Mouse (Mus musculus): ENCODE results near the gene Lbx2. TPM values are rescaled to one million over a fixed set of nuclear protein-coding genes. Genes with fewer than 3 reads are reported as not detected.

The Lbx2 gene
- polyA plus RNA-seq, 1 experiment from 2014 or later = not detected

DNA sequence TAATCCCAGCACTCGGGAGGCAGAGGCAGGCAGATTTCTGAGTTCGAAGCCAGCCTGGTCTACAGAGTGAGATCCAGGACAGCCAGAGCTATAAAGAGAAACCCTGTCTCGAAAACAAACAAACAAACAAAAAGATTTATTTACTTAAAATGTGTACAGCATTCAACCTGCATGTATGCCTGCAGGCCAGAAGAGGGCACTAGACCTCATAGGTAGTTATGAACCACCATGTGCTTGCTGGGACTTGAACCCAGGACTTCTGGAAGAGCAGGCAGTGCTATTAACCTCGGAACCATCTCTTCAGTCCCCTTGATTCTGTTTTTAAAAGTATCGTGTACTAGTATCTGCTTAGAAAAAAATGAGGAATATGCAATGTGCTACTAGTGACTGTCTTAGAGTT lies 41.3 kb downstream of the Lbx2 start:
- no peak for ATAC-seq (ENCODE audit: low FRiP score, low TSS enrichment)
- H3K27me3 ChIP-seq (ENCODE audit: control insufficient read depth, insufficient read depth, low read length) = no peaks in the 10 kb centered on the region
- H3K9ac ChIP-seq (replicated peaks; ENCODE audit: low read length) = no peak overlapping the region
- H3K36me3 ChIP-seq (ENCODE audit: control insufficient read depth, insufficient read depth, low read length) = no peaks in the 10 kb centered on the region
- H3K9me3 ChIP-seq (ENCODE audit: control insufficient read depth, low read length) = no peaks in the 10 kb centered on the region
- H3K4me2 ChIP-seq (ENCODE audit: low read length) = no peak overlapping the region
- no peak for DNase-seq
- H3K27ac ChIP-seq (replicated peaks; ENCODE audit: low read depth, low read length) = no peak overlapping the region
- H3K4me1 ChIP-seq (ENCODE audit: control insufficient read depth, insufficient read depth, low read length) = peaks cover 16% of the 10 kb centered on the region
- no peak overlapping the region for H3K4me3 ChIP-seq (replicated peaks; ENCODE audit: low read depth, low read length)
- WGBS = 93% methylated on average over 5 of the region's 5 CpGs

DNA sequence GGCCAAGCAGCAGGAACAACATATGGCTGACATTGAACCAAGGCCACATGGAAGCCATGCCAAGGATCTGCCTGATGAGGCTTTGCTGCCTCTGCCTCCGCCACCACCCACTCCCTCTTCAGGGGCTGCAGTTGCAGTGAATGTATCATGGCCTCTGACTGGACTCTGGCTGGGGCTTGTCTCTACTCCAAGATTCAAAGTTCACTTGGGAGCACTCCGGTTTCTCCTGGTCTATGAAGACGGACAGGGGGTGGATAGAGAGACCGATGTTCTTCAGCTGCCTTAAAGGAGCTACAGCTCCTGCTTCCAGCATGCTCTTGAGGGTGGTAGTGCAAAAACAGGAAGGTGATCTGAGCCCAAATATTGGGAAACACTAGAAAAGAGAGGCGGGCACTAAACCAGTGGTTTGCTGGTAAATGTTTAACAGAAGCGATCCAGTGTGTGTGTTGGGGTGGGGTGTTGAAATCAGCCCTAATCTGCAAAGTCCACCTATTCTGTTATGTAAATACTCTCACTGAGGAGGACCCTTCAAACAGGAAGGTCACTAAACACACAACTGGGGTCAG lies 45.4 kb downstream of the Lbx2 start:
- no peak overlapping the region for H3K9ac ChIP-seq (replicated peaks; ENCODE audit: low read length)
- H3K27ac ChIP-seq (replicated peaks; ENCODE audit: low read depth, low read length) = no peak overlapping the region
- no peak overlapping the region for H3K4me3 ChIP-seq (replicated peaks; ENCODE audit: low read depth, low read length)
- 91% methylated on average over 6 of the region's 6 CpGs for WGBS
- no peak overlapping the region for H3K4me2 ChIP-seq (ENCODE audit: low read length)
- 0 out of 2 replicates have a peak, but pooled peaks cover 2% of the 10 kb centered on the region for H3K27me3 ChIP-seq (ENCODE audit: control insufficient read depth, insufficient read depth, low read length)
- peaks cover 11% of the 10 kb centered on the region; the same call in 1 of the 2 replicates for H3K4me1 ChIP-seq (ENCODE audit: control insufficient read depth, insufficient read depth, low read length)
- no peaks in the 10 kb centered on the region for H3K36me3 ChIP-seq (ENCODE audit: control insufficient read depth, insufficient read depth, low read length)
- no peaks in the 10 kb centered on the region for H3K9me3 ChIP-seq (ENCODE audit: control insufficient read depth, low read length)
- ATAC-seq (ENCODE audit: low FRiP score, low TSS enrichment) = no peak
- DNase-seq = no peak

DNA sequence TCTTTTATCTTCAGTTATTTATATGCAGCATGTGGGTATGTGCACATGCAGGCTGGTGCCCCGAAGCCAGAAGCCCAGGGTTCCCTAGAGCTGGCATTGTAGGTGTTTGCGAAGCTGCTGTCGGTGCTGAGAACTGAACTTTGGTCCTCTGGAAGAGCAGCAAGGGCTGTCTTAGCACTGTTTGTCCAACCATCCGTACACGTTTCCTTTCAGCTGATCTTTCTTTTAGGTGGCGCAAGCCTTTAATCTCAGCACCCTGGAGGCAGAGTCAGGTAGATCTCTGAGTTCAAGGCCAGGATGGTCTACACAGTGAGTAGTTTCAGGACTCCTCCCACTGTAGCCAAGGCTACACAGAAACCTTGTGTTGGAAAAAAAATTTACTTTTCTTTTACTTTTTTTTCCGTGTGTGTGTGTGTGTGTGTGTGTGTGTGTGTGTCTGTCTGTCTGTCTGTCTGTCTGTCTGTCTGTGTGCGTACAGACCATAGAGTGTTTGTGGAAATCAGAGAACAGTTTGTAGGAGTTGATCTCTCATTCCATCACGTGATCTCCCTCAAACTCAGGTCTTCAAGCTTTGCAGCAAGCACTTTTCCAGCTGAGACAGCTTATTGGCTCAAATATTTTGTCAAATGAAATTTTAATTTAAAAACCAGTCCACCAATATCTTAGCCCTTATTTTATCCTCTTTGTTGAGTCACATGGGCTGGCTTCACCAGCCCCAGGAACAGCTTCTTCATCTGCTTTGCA lies 46.2 kb downstream of the Lbx2 start:
- DNase-seq (no peak), ATAC-seq (ENCODE audit: low FRiP score, low TSS enrichment) (no peak)
- Histone ChIP-seq H3K4me2 (ENCODE audit: low read length) (no peak overlapping the region), H3K9me3 (ENCODE audit: control insufficient read depth, low read length) (no peaks in the 10 kb centered on the region), H3K27me3 (ENCODE audit: control insufficient read depth, insufficient read depth, low read length) (0 out of 2 replicates have a peak, but pooled peaks cover 2% of the 10 kb centered on the region), H3K4me1 (ENCODE audit: control insufficient read depth, insufficient read depth, low read length) (peaks cover 19% of the 10 kb centered on the region), H3K36me3 (ENCODE audit: control insufficient read depth, insufficient read depth, low read length) (no peaks in the 10 kb centered on the region), H3K9ac (replicated peaks; ENCODE audit: low read length) (no peak overlapping the region), H3K4me3 (replicated peaks; ENCODE audit: low read depth, low read length) (no peak overlapping the region), H3K27ac (replicated peaks; ENCODE audit: low read depth, low read length) (no peak overlapping the region)
- WGBS = 88% methylated on average over 9 of the region's 9 CpGs

DNA sequence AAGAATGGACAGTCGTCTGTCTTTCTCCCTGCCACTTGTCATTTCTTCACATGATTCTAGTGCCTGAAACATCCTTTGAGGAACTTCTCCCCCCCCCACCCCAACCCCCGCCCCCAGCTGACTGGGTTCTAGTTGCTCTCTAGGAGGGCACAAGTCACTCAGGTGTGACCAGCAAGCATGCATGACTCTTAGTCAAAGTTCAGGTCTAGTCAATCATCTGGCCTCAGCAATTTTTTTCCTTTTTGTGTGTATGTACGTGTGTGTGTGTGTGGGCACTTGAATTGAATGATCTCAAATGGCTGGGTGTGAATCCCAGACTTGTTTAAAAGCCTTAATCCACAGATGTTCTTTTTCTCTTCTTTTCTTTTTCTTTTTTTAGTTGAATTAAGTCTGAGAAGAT lies 48.1 kb downstream of the Lbx2 start:
- Histone ChIP-seq H3K27ac (replicated peaks; ENCODE audit: low read depth, low read length) (no peak overlapping the region), H3K27me3 (ENCODE audit: control insufficient read depth, insufficient read depth, low read length) (0 out of 2 replicates have a peak, but pooled peaks cover 2% of the 10 kb centered on the region), H3K9ac (replicated peaks; ENCODE audit: low read length) (no peak overlapping the region), H3K36me3 (ENCODE audit: control insufficient read depth, insufficient read depth, low read length) (no peaks in the 10 kb centered on the region), H3K4me2 (ENCODE audit: low read length) (no peak overlapping the region), H3K4me3 (replicated peaks; ENCODE audit: low read depth, low read length) (no peak overlapping the region), H3K9me3 (ENCODE audit: control insufficient read depth, low read length) (no peaks in the 10 kb centered on the region), H3K4me1 (ENCODE audit: control insufficient read depth, insufficient read depth, low read length) (peaks cover 32% of the 10 kb centered on the region)
- ATAC-seq (ENCODE audit: low FRiP score, low TSS enrichment) = no peak
- no peak for DNase-seq
- WGBS = 67% methylated on average over 3 of the region's 3 CpGs

DNA sequence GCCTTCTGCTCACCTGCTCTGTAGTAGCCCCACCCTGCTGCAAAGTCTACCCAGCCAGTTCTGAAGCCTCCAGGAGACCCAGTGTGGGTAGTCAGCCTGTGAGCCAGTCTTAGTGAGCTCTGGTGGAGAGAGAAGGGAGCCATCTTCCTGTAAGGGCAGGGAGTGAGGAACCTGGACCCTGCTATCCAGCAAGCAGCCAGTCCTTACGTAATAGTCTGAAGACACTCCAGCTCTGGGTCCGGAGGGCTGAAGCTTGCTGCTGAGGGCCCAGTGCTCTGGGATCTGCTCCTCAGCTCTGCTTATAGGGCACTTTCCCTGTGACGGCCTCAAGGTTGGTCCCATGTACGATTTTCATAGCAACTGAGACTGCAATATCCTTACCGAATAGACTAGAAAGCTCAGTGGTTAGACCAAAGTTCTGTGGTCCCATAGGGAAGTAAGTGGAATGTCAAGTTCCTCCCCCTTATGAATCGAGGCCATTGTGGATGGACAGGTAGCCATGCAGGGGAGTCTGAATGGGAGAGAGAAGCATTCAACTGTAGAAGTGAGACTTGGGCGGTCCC lies 48.9 kb downstream of the Lbx2 start, which contains the start of gene Rtkn:
Gene Rtkn, plus strand, starts transcription at position 513 of the 563 bp plus-strand sequence.
- DNase-seq (no peak), ATAC-seq (ENCODE audit: low FRiP score, low TSS enrichment) (no peak)
- Histone ChIP-seq H3K27me3 (ENCODE audit: control insufficient read depth, insufficient read depth, low read length) (0 out of 2 replicates have a peak, but pooled peaks cover 2% of the 10 kb centered on the region), H3K36me3 (ENCODE audit: control insufficient read depth, insufficient read depth, low read length) (no peaks in the 10 kb centered on the region), H3K4me3 (replicated peaks; ENCODE audit: low read depth, low read length) (peak within 1 kb of the TSS; percentile 39; the same call in 1 of the 2 replicates), H3K27ac (replicated peaks; ENCODE audit: low read depth, low read length) (no peak within 1 kb of the TSS), H3K9ac (replicated peaks; ENCODE audit: low read length) (peak within 1 kb of the TSS; percentile 62), H3K4me2 (ENCODE audit: low read length) (peak within 1 kb of the TSS; percentile 65), H3K4me1 (ENCODE audit: control insufficient read depth, insufficient read depth, low read length) (peaks cover 32% of the 10 kb centered on the region), H3K9me3 (ENCODE audit: control insufficient read depth, low read length) (no peaks in the 10 kb centered on the region)
- 60% methylated on average over 7 of the region's 7 CpGs for WGBS

DNA sequence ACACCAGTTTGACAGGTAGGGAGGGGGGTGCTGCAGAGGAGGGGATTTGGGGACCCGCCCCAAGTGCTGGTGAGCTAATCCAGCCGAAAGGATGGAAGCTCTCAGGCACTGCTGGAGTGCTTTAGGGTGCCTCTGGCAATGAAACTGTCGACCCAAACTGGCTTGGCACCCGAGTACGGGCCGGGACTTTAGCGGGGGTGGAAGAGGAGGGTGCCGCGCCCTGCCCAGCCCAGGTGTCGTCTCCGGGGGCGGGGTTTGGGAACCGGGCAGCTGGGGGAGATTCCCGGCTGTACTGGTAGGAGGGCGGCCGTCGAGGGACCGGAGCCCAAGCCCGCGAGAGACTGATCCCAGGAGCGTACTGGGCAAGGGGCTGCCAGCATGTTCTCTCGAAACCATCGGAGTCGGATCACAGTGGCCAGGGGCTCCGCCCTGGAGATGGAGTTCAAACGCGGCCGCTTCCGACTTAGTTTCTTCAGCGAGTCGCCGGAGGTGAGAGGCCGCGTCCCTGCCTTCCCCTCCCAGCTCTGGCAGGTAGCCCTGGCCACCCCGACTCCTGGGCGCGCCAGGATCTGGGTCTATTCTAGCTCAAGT lies 49.5 kb downstream of the Lbx2 start:
- Histone ChIP-seq H3K4me2 (ENCODE audit: low read length) (peak overlapping the region; percentile 65), H3K27ac (replicated peaks; ENCODE audit: low read depth, low read length) (no peak overlapping the region), H3K4me3 (replicated peaks; ENCODE audit: low read depth, low read length) (peak overlapping the region; percentile 39; the same call in 1 of the 2 replicates), H3K9me3 (ENCODE audit: control insufficient read depth, low read length) (no peaks in the 10 kb centered on the region), H3K27me3 (ENCODE audit: control insufficient read depth, insufficient read depth, low read length) (0 out of 2 replicates have a peak, but pooled peaks cover 2% of the 10 kb centered on the region), H3K4me1 (ENCODE audit: control insufficient read depth, insufficient read depth, low read length) (peaks cover 32% of the 10 kb centered on the region), H3K36me3 (ENCODE audit: control insufficient read depth, insufficient read depth, low read length) (no peaks in the 10 kb centered on the region), H3K9ac (replicated peaks; ENCODE audit: low read length) (peak overlapping the region; percentile 40)
- 4% methylated on average over 37 of the region's 37 CpGs for WGBS
- no peak for DNase-seq
- no peak for ATAC-seq (ENCODE audit: low FRiP score, low TSS enrichment)

DNA sequence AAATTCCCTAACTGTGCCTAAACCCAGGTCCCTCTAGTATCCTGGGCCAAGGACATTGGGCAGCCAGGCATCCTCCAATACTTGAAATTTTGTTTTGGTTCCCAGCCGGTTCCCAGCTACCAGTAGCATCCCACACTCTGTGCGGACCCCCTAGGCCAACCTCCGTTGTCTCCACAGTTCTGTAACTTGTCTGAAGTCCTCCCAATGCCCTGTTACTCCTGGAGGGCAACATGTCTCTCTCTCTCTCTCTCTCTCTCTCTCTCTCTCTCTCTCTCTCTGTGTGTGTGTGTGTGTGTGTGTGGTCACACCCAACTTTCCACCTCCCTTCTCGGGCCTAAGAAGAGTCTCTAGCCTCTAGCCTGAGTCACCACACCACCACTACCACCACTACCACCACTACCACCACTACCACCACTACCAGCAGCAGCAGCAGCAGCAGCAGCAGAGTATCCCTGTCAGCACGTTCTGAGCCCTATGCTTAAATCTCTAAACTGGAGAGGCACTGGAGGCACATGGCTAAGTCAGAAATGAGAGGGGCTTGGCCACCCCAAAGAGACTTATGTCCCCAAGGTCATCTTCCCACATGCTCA lies 50.2 kb downstream of the Lbx2 start:
- peaks cover 32% of the 10 kb centered on the region for H3K4me1 ChIP-seq (ENCODE audit: control insufficient read depth, insufficient read depth, low read length)
- 0 out of 2 replicates have a peak, but pooled peaks cover 2% of the 10 kb centered on the region for H3K27me3 ChIP-seq (ENCODE audit: control insufficient read depth, insufficient read depth, low read length)
- ATAC-seq (ENCODE audit: low FRiP score, low TSS enrichment) (peak; percentile 6; the same call in 1 of the 2 replicates), DNase-seq (no peak)
- 17% methylated on average over 5 of the region's 5 CpGs for WGBS
- H3K36me3 ChIP-seq (ENCODE audit: control insufficient read depth, insufficient read depth, low read length) = no peaks in the 10 kb centered on the region
- no peaks in the 10 kb centered on the region for H3K9me3 ChIP-seq (ENCODE audit: control insufficient read depth, low read length)
- H3K4me3 ChIP-seq (replicated peaks; ENCODE audit: low read depth, low read length) = peak overlapping the region; percentile 39
- peak overlapping the region; percentile 90 for H3K27ac ChIP-seq (replicated peaks; ENCODE audit: low read depth, low read length)
- H3K4me2 ChIP-seq (ENCODE audit: low read length) = peak overlapping the region; percentile 65
- H3K9ac ChIP-seq (replicated peaks; ENCODE audit: low read length) = peak overlapping the region; percentile 62

DNA sequence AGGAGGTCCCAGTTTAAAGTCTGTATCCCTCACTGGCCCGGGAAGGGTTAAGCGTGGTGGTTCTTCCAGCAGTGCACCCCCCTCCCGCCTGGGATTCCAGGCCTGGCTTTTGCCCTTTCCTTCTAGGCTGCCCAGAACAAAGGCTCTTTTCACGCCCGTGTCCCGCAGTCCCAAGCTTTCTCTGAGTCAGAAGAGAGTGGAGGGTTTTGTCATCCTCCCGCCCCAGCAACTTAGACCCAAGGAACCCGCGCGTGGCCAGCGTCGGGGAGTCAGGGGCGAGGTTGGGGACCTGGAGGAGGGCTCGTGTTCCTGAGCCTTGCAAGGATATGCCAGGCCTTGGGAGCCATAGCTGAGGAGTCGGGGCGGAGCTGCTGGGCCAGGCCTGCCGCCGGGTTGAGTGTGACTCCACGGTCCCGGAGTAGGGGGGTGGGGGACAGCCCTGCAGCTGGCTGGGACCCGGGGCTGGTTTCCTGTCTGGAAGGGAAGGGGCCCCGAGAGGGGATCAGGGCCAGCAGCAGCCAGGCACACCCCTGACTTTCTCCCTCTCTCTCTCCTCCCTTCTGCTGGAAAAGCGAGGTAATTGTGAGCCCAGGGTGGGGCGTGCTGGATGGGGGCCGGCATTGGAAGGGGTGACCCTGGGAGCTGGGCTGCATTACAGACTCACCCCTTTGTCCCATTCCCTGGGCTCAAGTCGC lies 50.9 kb downstream of the Lbx2 start:
- Histone ChIP-seq H3K4me3 (replicated peaks; ENCODE audit: low read depth, low read length) (peak overlapping the region; percentile 39), H3K27ac (replicated peaks; ENCODE audit: low read depth, low read length) (peak overlapping the region; percentile 90), H3K4me1 (ENCODE audit: control insufficient read depth, insufficient read depth, low read length) (peaks cover 34% of the 10 kb centered on the region), H3K4me2 (ENCODE audit: low read length) (peak overlapping the region; percentile 65), H3K27me3 (ENCODE audit: control insufficient read depth, insufficient read depth, low read length) (peaks cover 5% of the 10 kb centered on the region; the same call in 1 of the 2 replicates), H3K9me3 (ENCODE audit: control insufficient read depth, low read length) (no peaks in the 10 kb centered on the region), H3K9ac (replicated peaks; ENCODE audit: low read length) (peak overlapping the region; percentile 62), H3K36me3 (ENCODE audit: control insufficient read depth, insufficient read depth, low read length) (no peaks in the 10 kb centered on the region)
- under 1% methylated on average over 25 of the region's 26 CpGs for WGBS
- DNase-seq = peak; percentile 73
- ATAC-seq (ENCODE audit: low FRiP score, low TSS enrichment) = peak; percentile 82
